Mouse (Mus musculus) lung, postnatal 25 days (tissue): Measurements from ENCODE around the gene Pcbp2.

Experiments used
- DNase-seq: peaks from one replicate; pipeline ENCODE4 v3.0.0; 2022; ENCODE audit warnings: low spot score

The Pcbp2 gene

GRCm38 (mm10) chr15:102506864-102507263, 36.5 kb downstream of the Pcbp2 start:
- DNase-seq = no peak

GRCm38 (mm10) chr15:102507561-102507960, 37.2 kb downstream of the Pcbp2 start:
- DNase-seq = no peak

DNA sequence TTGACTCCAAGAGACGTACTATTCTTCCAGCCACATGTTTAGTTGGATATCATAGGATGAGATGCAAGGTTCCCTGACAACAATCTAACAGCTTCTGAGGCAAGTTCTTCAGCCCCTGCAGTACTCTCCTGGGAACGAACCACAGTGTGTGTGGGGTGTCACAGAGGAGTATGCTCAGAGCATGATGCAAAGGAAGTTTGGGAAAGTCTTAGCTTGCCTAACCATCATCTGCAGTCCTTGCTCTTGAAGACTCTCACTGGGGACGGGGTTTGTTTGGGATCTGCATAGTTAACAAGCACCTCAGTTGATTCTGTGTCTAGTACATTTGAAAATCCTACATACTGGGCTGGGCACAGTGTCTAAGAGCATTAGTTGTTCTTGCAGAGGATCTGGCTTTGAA, 38.0 kb downstream of the Pcbp2 start:
- DNase-seq = no peak

DNA sequence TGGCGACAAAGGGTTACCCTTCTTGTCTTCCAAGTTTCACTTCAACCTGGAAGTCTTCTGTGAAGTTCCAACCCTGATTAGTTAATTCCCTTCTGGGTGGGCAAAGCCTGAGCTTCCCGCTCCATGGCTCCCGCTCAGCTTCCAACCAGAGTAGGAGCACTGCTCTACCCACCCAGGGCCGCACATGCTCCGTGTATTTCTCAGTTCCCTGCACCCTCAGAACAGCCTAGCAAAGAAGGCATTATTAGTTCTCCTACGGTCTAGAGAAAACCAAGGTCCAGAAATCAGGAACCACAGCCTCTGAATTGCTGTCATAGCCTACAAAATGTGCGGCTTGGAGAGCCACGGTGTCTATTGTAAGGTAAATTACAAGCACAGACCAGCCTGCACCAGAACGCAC, 39.8 kb downstream of the Pcbp2 start:
- no peak for DNase-seq

- DNase-seq = peak; percentile 80
These were observed 40.4 kb downstream of the Pcbp2 start for GRCm38 (mm10) chr15:102510590-102511284.

DNA sequence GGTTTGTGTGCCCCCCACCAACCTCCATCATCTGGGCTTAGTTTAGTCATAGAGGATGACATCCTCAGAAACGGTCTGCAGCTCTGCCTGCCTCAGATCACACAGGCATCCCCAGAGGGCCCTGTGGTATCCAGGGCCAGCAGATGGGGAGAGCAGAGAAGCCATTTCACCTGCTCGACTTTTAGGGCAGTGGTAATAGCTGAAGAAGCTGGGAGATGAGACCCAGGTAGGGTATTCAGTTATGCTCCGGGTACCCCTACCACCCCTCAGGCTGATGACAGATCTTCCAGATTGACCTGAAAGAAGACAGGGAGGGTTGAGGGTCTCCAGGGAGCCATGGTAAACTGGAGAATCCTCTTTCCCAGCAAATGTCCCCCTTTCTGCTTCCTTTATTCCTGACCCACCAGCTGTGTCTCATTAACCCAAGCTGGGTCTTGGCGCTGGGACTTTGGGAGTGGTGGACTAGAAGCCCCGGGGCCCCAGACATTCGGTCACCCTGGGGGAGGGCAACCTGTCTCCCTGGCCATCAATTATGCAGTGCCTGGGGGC, 41.0 kb downstream of the Pcbp2 start:
- DNase-seq = no peak

- no peak for DNase-seq
These were observed 41.7 kb downstream of the Pcbp2 start for GRCm38 (mm10) chr15:102512010-102512409.

DNA sequence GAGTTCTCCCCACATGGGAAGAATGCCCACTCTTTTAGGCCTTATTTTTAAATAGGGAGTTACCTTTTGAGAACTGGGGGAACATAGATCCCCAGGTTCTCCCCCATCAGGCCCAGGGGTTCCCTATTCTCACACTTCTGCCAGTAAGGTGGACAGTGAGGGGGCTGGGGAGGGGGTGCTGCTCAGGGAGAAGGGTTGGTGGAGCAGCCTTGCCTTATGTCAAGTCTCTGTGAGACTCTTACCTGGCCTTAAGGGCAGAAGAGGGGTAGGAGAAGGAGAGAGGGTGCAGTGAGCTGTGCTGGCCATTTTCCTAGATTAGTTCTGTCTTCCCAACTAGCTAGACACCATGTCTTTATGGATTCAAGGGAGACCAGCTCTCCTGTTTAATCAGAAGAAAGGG, 42.1 kb downstream of the Pcbp2 start:
- no peak for DNase-seq

- no peak for DNase-seq
These were observed 42.7 kb downstream of the Pcbp2 start for GRCm38 (mm10) chr15:102513004-102513403.

DNA sequence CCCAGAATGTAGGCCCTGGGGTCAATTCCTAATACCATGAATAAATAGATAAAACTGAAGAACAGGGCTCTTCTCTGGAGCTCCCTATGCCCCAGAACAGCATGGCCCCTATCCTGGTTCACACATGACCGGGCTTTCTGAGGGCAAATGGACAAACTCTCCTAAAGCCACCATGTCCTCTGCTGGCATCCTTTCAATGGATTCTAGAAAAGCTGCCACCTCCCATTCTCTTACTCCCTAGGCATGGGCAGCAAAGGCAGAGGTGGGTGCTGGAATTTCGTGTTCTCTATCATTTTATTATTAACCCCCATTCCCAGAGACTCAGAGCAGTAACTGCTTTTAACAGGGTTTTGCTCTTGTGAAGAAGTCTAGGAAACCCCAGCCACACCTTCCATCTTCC, 44.9 kb downstream of the Pcbp2 start:
- no peak for DNase-seq

DNA sequence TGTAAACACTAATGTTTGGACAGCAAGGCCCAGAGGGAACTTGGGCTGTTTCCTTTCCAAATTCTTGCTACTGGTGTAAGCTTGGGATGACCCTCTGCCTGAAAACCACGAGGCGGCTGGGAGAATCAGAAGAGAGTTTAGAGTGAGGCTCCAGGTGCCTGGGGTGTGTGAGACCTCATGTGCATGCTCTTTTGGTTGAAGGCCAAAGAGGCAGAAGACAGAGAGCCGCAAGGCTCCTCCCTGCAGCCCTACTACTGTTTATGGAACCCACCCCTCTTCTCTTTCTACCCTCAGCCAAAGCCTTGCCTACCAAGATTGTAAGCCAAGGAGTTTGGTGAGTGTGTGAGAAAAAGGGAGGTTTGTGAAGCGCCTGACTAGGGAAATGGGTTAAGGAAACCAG, 45.5 kb downstream of the Pcbp2 start:
- DNase-seq = no peak

GRCm38 (mm10) chr15:102516293-102516692, 46.0 kb downstream of the Pcbp2 start:
- no peak for DNase-seq

GRCm38 (mm10) chr15:102516728-102517404, 46.5 kb downstream of the Pcbp2 start, which contains the start of gene Map3k12:
Gene Map3k12 (minus strand): TSS chr15:102517064.
- DNase-seq = peak; percentile 56

DNA sequence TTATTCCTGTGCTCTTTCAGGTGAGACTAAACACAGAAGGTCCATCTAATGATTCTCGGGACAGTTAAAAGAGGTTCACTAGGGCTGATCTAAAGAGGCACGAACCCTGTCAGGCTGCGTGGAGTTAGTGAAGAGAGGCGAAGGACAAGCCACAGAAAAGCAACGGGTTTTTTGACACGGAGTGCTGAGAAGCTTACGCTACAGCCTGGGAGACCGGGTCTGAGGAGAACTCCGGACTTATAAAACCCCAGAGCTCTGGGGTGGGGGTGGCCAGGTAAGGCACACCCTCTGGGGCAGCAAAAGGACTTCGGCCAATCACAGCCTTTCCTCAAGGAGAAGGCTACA, 47.3 kb downstream of the Pcbp2 start:
- DNase-seq = no peak

GRCm38 (mm10) chr15:102517976-102518858, 47.9 kb downstream of the Pcbp2 start, which contains the start of gene Tarbp2:
Gene Tarbp2 (plus strand): TSS chr15:102518192.
- peak; percentile 100 for DNase-seq

DNA sequence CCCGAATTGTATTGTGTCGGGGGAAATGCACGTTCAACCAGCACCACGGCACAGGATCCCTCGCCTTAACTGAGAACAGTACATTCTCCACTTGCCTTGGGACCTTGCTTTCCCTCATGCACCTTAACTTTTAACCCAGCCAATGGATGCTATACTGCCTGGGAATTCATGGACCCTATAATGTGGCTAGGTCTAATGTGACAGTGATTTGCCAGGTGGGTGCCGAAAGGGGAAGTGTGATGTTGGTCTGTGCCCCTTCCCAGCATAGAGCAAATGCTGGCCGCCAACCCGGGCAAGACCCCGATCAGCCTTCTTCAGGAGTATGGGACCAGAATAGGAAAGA, 48.5 kb downstream of the Pcbp2 start:
- no peak for DNase-seq

- DNase-seq = no peak
These were observed 49.1 kb downstream of the Pcbp2 start for GRCm38 (mm10) chr15:102519211-102520141.

DNA sequence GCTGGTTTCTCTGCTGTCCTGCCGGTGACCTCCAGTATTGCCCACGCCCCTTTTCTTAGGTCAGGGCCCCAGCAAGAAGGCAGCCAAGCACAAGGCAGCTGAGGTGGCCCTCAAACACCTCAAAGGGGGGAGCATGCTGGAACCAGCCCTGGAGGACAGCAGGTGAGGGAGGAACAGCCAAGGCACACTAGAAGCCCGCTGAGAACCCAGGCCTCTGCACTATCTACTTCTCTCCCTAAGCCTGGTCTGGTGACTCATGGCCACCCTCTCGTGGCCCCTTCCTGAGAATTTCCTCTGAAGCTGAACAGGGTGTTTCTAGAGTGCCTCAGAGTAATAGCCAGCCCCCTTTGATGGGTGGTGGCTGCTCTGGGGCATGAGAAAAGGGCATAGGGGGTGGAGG, 50.1 kb downstream of the Pcbp2 start:
- DNase-seq = no peak

- no peak for DNase-seq
These were observed 51.1 kb downstream of the Pcbp2 start for GRCm38 (mm10) chr15:102521480-102521879.

- peak; percentile 73 for DNase-seq
These were observed 54.6 kb downstream of the Pcbp2 start, which contains the start of gene Npff for GRCm38 (mm10) chr15:102524892-102525485. Gene Npff (minus strand): TSS chr15:102524942.
